Mouse (Mus musculus): Measurements from ENCODE around the gene Slc9a5. TPM values are rescaled to one million over a fixed set of nuclear protein-coding genes. Genes with fewer than 3 reads are reported as not detected.

Gene Slc9a5
- polyA plus RNA-seq, 1 experiment from 2014 or later, result 1.5 TPM

DNA sequence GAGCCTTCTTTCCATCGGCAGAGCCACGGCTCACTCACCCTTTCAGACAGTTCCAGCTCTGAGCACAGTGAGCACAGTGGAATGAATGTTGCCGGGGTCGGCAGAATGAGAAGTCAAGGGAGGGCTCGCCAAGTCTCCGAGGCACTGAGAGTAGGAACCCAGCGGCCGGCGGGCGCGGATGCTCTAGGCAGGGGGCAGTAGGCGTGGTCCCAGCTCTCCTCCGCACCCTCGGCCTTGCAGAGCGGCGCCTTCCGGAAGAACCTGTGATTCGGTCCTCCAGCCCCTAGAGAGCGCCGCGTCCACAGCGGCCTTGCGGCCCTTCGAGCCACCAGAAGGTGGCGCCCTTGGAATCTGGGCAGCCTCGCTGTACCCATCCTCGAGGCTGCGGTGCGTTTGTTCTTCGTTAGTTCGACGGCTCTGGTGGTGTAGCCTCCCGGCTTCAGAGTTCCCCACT is 25.9 kb downstream of the Slc9a5 start:
- no peaks in the 10 kb centered on the region for H3K36me3 ChIP-seq (ENCODE audit: control insufficient read depth, insufficient read depth, low read length)
- WGBS, result 28% methylated on average over 33 of the region's 33 CpGs

DNA sequence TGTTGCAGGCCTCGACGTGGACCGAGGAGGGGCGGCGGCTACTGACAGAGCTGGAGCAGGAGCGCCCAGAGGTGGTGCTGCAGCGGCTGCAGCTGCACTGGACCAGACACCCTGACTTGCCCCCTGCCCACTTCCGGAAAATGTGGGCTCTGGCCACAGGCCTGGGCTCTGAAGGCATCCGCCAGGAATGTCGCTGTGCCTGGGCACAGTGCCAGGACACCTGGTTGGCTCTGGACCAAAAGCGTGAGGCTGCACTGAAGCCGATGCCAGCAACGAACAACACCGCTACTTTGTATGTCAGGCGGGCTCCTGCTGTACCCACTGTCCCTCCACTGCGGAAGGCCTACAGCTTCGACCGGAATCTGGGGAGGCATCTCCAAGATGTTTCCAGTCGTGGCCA is 30.0 kb downstream of the Slc9a5 start:
- no peak overlapping the region for H3K4me2 ChIP-seq

More for the DNA sequence above, 25.9 kb downstream of the Slc9a5 start:
- Histone ChIP-seq H3K4me2 (peak overlapping the region; percentile 46), H3K9ac (ENCODE audit: low read depth, low read length) (no peak overlapping the region), H3K27ac (ENCODE audit: low read depth, low read length) (no peak overlapping the region), H3K27me3 (replicated peaks; ENCODE audit: control insufficient read depth, insufficient read depth, low read length) (no peaks in the 10 kb centered on the region), H3K4me3 (ENCODE audit: low read depth, low read length) (0 out of 2 replicates have a peak overlapping the region, but pooled peaks have one; percentile 10), H3K4me1 (replicated peaks; ENCODE audit: control insufficient read depth, insufficient read depth, low read length) (no peaks in the 10 kb centered on the region), H3K9me3 (ENCODE audit: control insufficient read depth, low read length) (no peaks in the 10 kb centered on the region)
- ATAC-seq (replicated peaks; ENCODE audit: low FRiP score), result peak; percentile 53
- peak; percentile 56 for DNase-seq (ENCODE audit: low spot score)

DNA sequence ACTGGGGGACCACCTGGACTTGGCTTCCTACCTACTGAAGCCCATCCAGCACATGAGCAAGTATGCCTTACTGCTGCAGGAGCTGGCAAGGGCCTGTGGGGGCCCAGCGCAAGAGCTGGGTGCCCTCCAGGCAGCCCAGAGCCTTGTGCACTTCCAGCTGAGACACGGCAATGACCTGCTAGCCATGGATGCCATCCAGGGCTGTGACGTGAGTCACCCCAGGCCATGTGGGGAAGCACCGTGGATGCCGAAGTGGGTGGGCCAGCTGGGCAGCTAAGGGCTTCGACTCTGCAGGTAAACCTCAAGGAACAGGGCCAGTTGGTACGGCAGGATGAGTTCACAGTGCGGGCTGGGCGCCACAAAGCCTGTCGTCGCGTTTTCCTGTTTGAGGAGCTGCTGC is 31.7 kb downstream of the Slc9a5 start:
- 70% methylated on average over 12 of the region's 12 CpGs for WGBS
- ATAC-seq (replicated peaks; ENCODE audit: low FRiP score) (no peak), DNase-seq (ENCODE audit: low spot score) (no peak)

More for the DNA sequence above, 30.0 kb downstream of the Slc9a5 start:
- Histone ChIP-seq H3K9ac (ENCODE audit: low read depth, low read length) (no peak overlapping the region), H3K27me3 (replicated peaks; ENCODE audit: control insufficient read depth, insufficient read depth, low read length) (no peaks in the 10 kb centered on the region), H3K27ac (ENCODE audit: low read depth, low read length) (no peak overlapping the region), H3K36me3 (ENCODE audit: control insufficient read depth, insufficient read depth, low read length) (no peaks in the 10 kb centered on the region), H3K9me3 (ENCODE audit: control insufficient read depth, low read length) (no peaks in the 10 kb centered on the region), H3K4me1 (replicated peaks; ENCODE audit: control insufficient read depth, insufficient read depth, low read length) (no peaks in the 10 kb centered on the region), H3K4me3 (ENCODE audit: low read depth, low read length) (no peak overlapping the region)
- WGBS, result 71% methylated on average over 19 of the region's 19 CpGs
- DNase-seq (ENCODE audit: low spot score) (no peak), ATAC-seq (replicated peaks; ENCODE audit: low FRiP score) (no peak)

DNA sequence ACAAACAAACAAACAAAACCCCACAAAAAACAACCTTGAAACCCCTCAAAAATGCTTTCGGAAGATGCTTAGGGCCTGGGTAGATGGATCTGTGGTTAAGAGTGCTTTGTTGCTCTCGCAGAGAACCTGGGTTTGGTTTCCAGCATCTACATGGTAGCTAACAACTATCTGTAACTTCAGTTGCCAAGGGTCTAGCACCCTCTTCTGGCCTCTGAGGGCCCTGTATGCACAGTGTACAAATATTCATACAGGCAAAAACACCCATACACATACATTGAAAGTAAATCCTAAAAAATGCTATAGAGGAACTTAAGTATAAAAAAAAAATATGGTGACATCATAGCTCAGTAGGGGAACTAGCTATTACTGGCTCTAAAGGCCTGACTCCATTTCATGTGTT is 35.4 kb downstream of the Slc9a5 start:
- no peak for ATAC-seq (replicated peaks; ENCODE audit: low FRiP score)
- H3K27me3 ChIP-seq (replicated peaks; ENCODE audit: control insufficient read depth, insufficient read depth, low read length), result no peaks in the 10 kb centered on the region
- DNase-seq (ENCODE audit: low spot score), result no peak
- H3K4me2 ChIP-seq, result no peak overlapping the region
- no peaks in the 10 kb centered on the region for H3K9me3 ChIP-seq (ENCODE audit: control insufficient read depth, low read length)
- no peak overlapping the region for H3K9ac ChIP-seq (ENCODE audit: low read depth, low read length)
- H3K4me3 ChIP-seq (ENCODE audit: low read depth, low read length), result no peak overlapping the region
- WGBS, result 91% methylated on average over 2 of the region's 2 CpGs
- H3K27ac ChIP-seq (ENCODE audit: low read depth, low read length), result no peak overlapping the region
- no peaks in the 10 kb centered on the region for H3K36me3 ChIP-seq (ENCODE audit: control insufficient read depth, insufficient read depth, low read length)
- no peaks in the 10 kb centered on the region for H3K4me1 ChIP-seq (replicated peaks; ENCODE audit: control insufficient read depth, insufficient read depth, low read length)

More for the DNA sequence above, 31.7 kb downstream of the Slc9a5 start:
- Histone ChIP-seq H3K27me3 (replicated peaks; ENCODE audit: control insufficient read depth, insufficient read depth, low read length) (no peaks in the 10 kb centered on the region), H3K4me2 (no peak overlapping the region), H3K36me3 (ENCODE audit: control insufficient read depth, insufficient read depth, low read length) (no peaks in the 10 kb centered on the region), H3K27ac (ENCODE audit: low read depth, low read length) (no peak overlapping the region), H3K4me3 (ENCODE audit: low read depth, low read length) (no peak overlapping the region), H3K9ac (ENCODE audit: low read depth, low read length) (no peak overlapping the region), H3K9me3 (ENCODE audit: control insufficient read depth, low read length) (no peaks in the 10 kb centered on the region), H3K4me1 (replicated peaks; ENCODE audit: control insufficient read depth, insufficient read depth, low read length) (no peaks in the 10 kb centered on the region)

DNA sequence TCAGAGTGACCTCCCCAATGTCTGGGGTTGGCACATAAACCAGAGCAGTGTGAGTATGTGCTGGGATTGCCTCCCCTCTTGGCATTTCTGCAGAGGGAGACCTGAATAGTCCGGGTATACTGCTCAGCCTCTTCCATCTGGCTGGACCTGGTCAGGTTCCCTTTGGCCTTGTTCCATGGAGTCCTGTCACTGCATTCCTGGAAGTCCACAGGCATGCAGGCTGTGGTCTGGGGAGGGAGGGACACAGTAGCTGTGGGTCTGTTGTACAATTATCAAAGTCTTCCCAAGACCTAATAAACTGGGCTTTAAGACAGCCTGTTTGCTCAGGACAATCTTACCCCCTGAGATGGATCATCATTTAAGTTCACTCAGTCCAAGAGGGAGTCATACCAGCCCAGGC is 38.5 kb downstream of the Slc9a5 start:
- WGBS, result 50% methylated on average over 1 of the region's 1 CpGs
- H3K9ac ChIP-seq (ENCODE audit: low read depth, low read length), result no peak overlapping the region
- DNase-seq (ENCODE audit: low spot score) (no peak), ATAC-seq (replicated peaks; ENCODE audit: low FRiP score) (no peak)
- no peak overlapping the region for H3K4me2 ChIP-seq
- no peaks in the 10 kb centered on the region for H3K9me3 ChIP-seq (ENCODE audit: control insufficient read depth, low read length)
- H3K4me1 ChIP-seq (replicated peaks; ENCODE audit: control insufficient read depth, insufficient read depth, low read length), result no peaks in the 10 kb centered on the region
- no peaks in the 10 kb centered on the region for H3K36me3 ChIP-seq (ENCODE audit: control insufficient read depth, insufficient read depth, low read length)
- no peak overlapping the region for H3K4me3 ChIP-seq (ENCODE audit: low read depth, low read length)
- H3K27me3 ChIP-seq (replicated peaks; ENCODE audit: control insufficient read depth, insufficient read depth, low read length), result no peaks in the 10 kb centered on the region
- no peak overlapping the region for H3K27ac ChIP-seq (ENCODE audit: low read depth, low read length)

DNA sequence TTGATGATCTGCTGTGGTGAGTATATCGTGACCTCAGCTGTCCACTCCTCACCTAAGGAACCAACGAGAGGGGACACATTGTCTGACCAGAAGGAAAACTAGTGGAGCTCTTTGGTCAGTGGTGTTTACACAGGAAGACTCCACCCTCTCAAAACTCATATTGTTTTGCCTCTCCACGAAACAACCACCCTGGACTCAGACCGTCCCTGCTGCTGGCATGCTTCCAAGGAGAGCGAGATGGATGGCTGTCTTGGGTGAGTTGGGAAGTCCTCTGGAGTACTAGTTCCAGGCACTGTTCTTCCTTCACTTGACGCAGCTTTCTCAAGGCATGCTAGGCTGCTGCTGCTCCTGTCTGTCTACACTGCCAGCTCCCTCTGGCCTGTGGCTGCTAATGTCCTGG is 40.5 kb downstream of the Slc9a5 start:
- Histone ChIP-seq H3K9ac (ENCODE audit: low read depth, low read length) (no peak overlapping the region), H3K4me1 (replicated peaks; ENCODE audit: control insufficient read depth, insufficient read depth, low read length) (no peaks in the 10 kb centered on the region), H3K4me2 (no peak overlapping the region), H3K4me3 (ENCODE audit: low read depth, low read length) (no peak overlapping the region), H3K36me3 (ENCODE audit: control insufficient read depth, insufficient read depth, low read length) (no peaks in the 10 kb centered on the region), H3K27me3 (replicated peaks; ENCODE audit: control insufficient read depth, insufficient read depth, low read length) (no peaks in the 10 kb centered on the region), H3K9me3 (ENCODE audit: control insufficient read depth, low read length) (no peaks in the 10 kb centered on the region), H3K27ac (ENCODE audit: low read depth, low read length) (no peak overlapping the region)
- ATAC-seq (replicated peaks; ENCODE audit: low FRiP score), result no peak
- DNase-seq (ENCODE audit: low spot score), result no peak
- 80% methylated on average over 6 of the region's 6 CpGs for WGBS

DNA sequence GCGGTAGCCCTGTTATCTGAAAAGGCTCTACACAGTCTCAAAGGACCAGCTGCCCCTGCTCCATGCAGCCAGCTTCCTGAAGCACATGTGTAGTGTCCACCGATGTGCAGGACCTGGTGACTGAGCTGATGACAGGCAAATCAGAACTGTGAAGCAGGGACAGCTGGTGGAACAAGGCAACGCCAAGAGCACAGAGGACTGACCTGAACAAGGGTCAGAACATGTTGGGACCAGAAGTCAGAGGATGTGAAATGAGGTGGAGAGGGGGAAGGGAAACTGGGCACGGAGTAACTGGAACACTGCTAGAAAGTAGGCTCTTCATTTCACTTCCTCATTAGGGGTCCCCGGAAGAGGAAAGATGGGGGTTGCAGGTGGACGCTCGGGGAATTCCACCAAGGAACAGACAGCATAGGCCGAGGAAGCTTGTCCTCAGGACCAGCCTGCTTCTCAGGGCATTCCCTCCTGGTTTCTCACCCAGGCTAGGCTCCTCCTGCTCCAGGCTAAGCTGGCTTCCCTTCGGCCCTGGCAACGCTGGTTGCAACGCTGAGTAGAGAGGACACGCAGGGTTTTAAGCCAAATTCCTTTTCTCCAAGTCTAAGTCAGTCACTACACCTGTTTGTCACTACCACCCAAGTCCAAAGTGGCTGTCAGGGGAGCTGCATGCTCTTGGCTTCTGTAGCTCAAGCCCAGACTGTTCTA is 44.6 kb downstream of the Slc9a5 start:
- Histone ChIP-seq H3K4me1 (replicated peaks; ENCODE audit: control insufficient read depth, insufficient read depth, low read length) (no peaks in the 10 kb centered on the region), H3K4me3 (ENCODE audit: low read depth, low read length) (no peak overlapping the region), H3K36me3 (ENCODE audit: control insufficient read depth, insufficient read depth, low read length) (no peaks in the 10 kb centered on the region), H3K4me2 (no peak overlapping the region), H3K9me3 (ENCODE audit: control insufficient read depth, low read length) (no peaks in the 10 kb centered on the region), H3K27ac (ENCODE audit: low read depth, low read length) (no peak overlapping the region), H3K27me3 (replicated peaks; ENCODE audit: control insufficient read depth, insufficient read depth, low read length) (no peaks in the 10 kb centered on the region), H3K9ac (ENCODE audit: low read depth, low read length) (no peak overlapping the region)
- WGBS, result 79% methylated on average over 12 of the region's 12 CpGs
- no peak for DNase-seq (ENCODE audit: low spot score)
- no peak for ATAC-seq (replicated peaks; ENCODE audit: low FRiP score)

DNA sequence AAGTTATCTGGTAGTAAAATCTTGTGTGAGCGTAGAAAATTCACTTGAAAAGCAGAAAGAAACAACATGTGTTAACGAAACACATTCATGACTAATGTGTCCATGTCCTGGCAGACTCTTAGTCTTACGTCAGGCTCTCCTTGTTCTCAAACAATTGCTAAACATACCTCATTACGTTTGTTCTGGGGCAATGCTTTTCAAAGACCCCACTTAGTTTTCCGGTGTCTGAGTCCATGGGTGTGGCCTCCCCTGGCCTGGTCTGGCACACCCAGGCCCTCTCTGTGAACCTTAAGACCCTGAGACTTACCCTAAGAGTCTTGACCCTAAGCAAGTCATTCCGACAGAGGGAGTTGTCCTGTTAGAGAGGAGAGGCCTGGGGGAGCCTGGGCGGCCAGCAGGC is 45.3 kb downstream of the Slc9a5 start:
- H3K36me3 ChIP-seq (ENCODE audit: control insufficient read depth, insufficient read depth, low read length), result no peaks in the 10 kb centered on the region
- ATAC-seq (replicated peaks; ENCODE audit: low FRiP score) (no peak), DNase-seq (ENCODE audit: low spot score) (no peak)
- no peak overlapping the region for H3K4me3 ChIP-seq (ENCODE audit: low read depth, low read length)
- H3K9ac ChIP-seq (ENCODE audit: low read depth, low read length), result no peak overlapping the region
- no peaks in the 10 kb centered on the region for H3K4me1 ChIP-seq (replicated peaks; ENCODE audit: control insufficient read depth, insufficient read depth, low read length)
- no peaks in the 10 kb centered on the region for H3K9me3 ChIP-seq (ENCODE audit: control insufficient read depth, low read length)
- H3K4me2 ChIP-seq, result no peak overlapping the region
- WGBS, result 79% methylated on average over 7 of the region's 7 CpGs
- H3K27ac ChIP-seq (ENCODE audit: low read depth, low read length), result no peak overlapping the region
- no peaks in the 10 kb centered on the region for H3K27me3 ChIP-seq (replicated peaks; ENCODE audit: control insufficient read depth, insufficient read depth, low read length)

DNA sequence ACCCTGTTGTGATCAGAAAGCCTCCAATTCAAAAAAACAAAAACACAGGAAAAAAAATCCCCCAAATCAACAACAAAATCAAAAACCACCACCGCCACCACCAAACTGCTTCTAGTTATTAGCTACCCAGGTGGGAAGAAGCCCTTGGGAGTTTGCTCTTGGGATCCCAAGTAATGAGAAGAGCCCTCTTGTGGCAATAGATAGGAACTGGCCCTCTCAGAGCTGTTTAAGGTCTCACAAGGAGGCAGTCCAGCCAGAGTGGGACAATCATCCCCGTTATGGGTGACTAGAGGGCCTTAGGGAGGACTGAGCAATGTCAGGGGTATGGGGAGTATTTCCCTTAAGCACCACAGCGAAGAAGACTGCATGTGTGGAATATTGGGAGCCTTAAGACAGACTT is 49.1 kb downstream of the Slc9a5 start:
- Histone ChIP-seq H3K27me3 (replicated peaks; ENCODE audit: control insufficient read depth, insufficient read depth, low read length) (no peaks in the 10 kb centered on the region), H3K4me2 (no peak overlapping the region), H3K27ac (ENCODE audit: low read depth, low read length) (no peak overlapping the region), H3K4me1 (replicated peaks; ENCODE audit: control insufficient read depth, insufficient read depth, low read length) (no peaks in the 10 kb centered on the region), H3K9ac (ENCODE audit: low read depth, low read length) (no peak overlapping the region), H3K9me3 (ENCODE audit: control insufficient read depth, low read length) (no peaks in the 10 kb centered on the region), H3K4me3 (ENCODE audit: low read depth, low read length) (no peak overlapping the region), H3K36me3 (ENCODE audit: control insufficient read depth, insufficient read depth, low read length) (no peaks in the 10 kb centered on the region)
- no peak for DNase-seq (ENCODE audit: low spot score)
- WGBS, result 35% methylated on average over 3 of the region's 3 CpGs
- no peak for ATAC-seq (replicated peaks; ENCODE audit: low FRiP score)

Data from liver, embryonic 11.5 days (tissue).